Mouse (Mus musculus) kidney, postnatal 14 days (tissue): ENCODE measurements around the gene Manbal.

Source experiments
- DNase-seq: peaks from one replicate; pipeline ENCODE4 v3.0.0; 2022; ENCODE audit warnings: mixed read lengths

Manbal gene

GRCm38 (mm10) chr2:157437123-157437522 lies 69.7 kb downstream of the Manbal start:
- no peak for DNase-seq

GRCm38 (mm10) chr2:157441363-157441762 lies 74.0 kb downstream of the Manbal start:
- no peak for DNase-seq
